Mouse (Mus musculus) lung, postnatal 0 days (tissue): ENCODE results near the gene Fbxl17.

Experiments
- CTCF ChIP-seq: IDR thresholded peaks from 2 replicates; pipeline ENCODE4 v1.5.1; 2016; ENCODE audit warnings: antibody characterized with exemption, mild to moderate bottlenecking
- EP300 ChIP-seq: IDR thresholded peaks from 2 replicates; pipeline ENCODE4 v1.6.1; 2016; ENCODE audit warnings: antibody characterized with exemption, mild to moderate bottlenecking, control low read depth

GRCm38 (mm10) chr17:63411564-63411963 lies 88.3 kb downstream of the Fbxl17 start:
- TF ChIP-seq CTCF (no peak), EP300 (no peak)
